Mouse (Mus musculus) bone marrow macrophage, adult 2 months (primary cell): ENCODE results near the gene Bicdl2. TPM values are rescaled to one million over a fixed set of nuclear protein-coding genes. Genes with fewer than 3 reads are reported as not detected.

ENCODE experiments used
- H3K27ac ChIP-seq: 2 replicates; pipeline ENCODE4 v1.5.1; 2012; ENCODE audit warnings: low read depth, low read length; ENCODE audit not compliant: insufficient read depth
- H3K4me1 ChIP-seq: 2 replicates; pipeline ENCODE4 v1.6.1; 2012; ENCODE audit warnings: low read length; ENCODE audit not compliant: control insufficient read depth, insufficient read depth
- H3K4me3 ChIP-seq: 2 replicates; pipeline ENCODE4 v1.5.1; 2012; ENCODE audit warnings: mild to moderate bottlenecking, low read length, moderate library complexity; ENCODE audit not compliant: insufficient read depth
- CTCF ChIP-seq: IDR thresholded peaks from 2 replicates; pipeline ENCODE4 v1.5.1; 2012; ENCODE audit warnings: low read depth, mild to moderate bottlenecking, low read length, moderate library complexity
- POLR2A ChIP-seq: IDR thresholded peaks from 2 replicates; pipeline ENCODE4 v1.6.1; 2012; ENCODE audit warnings: mild to moderate bottlenecking, low read depth, low read length, borderline replicate concordance
- polyA plus RNA-seq: library from polyadenylated mRNA; stranded (reverse); fragments of >200 nt; gene quantifications from 2 replicates; pipeline ENCODE4 v1.2.4, GENCODE M21; 2012; ENCODE audit not compliant: missing spikeins, insufficient read depth, insufficient read length

Bicdl2 gene
- polyA plus RNA-seq, 1 experiment: not detected

- Histone ChIP-seq H3K4me3 (no peak overlapping the region), H3K27ac (no peak overlapping the region), H3K4me1 (no peaks in the 10 kb centered on the region)
- TF ChIP-seq CTCF (no peak), POLR2A (no peak)
These were observed 43.0 kb downstream of the Bicdl2 start for GRCm38 (mm10) chr17:23703301-23703700.

- no peak overlapping the region for H3K27ac ChIP-seq
- TF ChIP-seq CTCF (no peak), POLR2A (no peak)
- no peak overlapping the region for H3K4me3 ChIP-seq
- no peaks in the 10 kb centered on the region for H3K4me1 ChIP-seq
These were observed 44.4 kb downstream of the Bicdl2 start for GRCm38 (mm10) chr17:23704741-23705140.

- Histone ChIP-seq H3K27ac (no peak overlapping the region), H3K4me3 (no peak overlapping the region), H3K4me1 (no peaks in the 10 kb centered on the region)
- TF ChIP-seq POLR2A (no peak), CTCF (no peak)
These were observed 45.3 kb downstream of the Bicdl2 start for GRCm38 (mm10) chr17:23705525-23706104.

GRCm38 (mm10) chr17:23706212-23706611 is 45.9 kb downstream of the Bicdl2 start:
- peak; percentile 84 for TF ChIP-seq CTCF
- TF ChIP-seq POLR2A: no peak
- H3K4me3 ChIP-seq: no peak overlapping the region
- no peak overlapping the region for H3K27ac ChIP-seq
- no peaks in the 10 kb centered on the region for H3K4me1 ChIP-seq

GRCm38 (mm10) chr17:23717003-23717402 is 56.7 kb downstream of the Bicdl2 start:
- Histone ChIP-seq H3K4me1 (peaks cover 7% of the 10 kb centered on the region), H3K4me3 (no peak overlapping the region), H3K27ac (no peak overlapping the region)
- TF ChIP-seq POLR2A (no peak), CTCF (no peak)

Other genes starting within 250 kb of the Bicdl2 start
- not detected in 2 replicates for gene Vmn2r117, start 180.8 kb upstream of the Bicdl2 start, polyA plus RNA-seq
- gene Zfp213, start 96.3 kb upstream of the Bicdl2 start, polyA plus RNA-seq: 2.6 and 4.1 TPM in 2 replicates
- gene Zfp13, start 61.0 kb upstream of the Bicdl2 start, polyA plus RNA-seq: 1.2 and 1.3 TPM in 2 replicates
- not detected in 2 replicates for gene Zscan10, start 59.6 kb upstream of the Bicdl2 start, polyA plus RNA-seq
- gene Mmp25, start 15.2 kb upstream of the Bicdl2 start, polyA plus RNA-seq: 0.38 and 0.41 TPM in 2 replicates
- gene Hcfc1r1, start 13.1 kb downstream of the Bicdl2 start, polyA plus RNA-seq: 101 and 118 TPM in 2 replicates
- gene Thoc6, start 13.4 kb downstream of the Bicdl2 start, polyA plus RNA-seq: 20.9 and 23.4 TPM in 2 replicates
- gene Tnfrsf12a, start 17.0 kb downstream of the Bicdl2 start, polyA plus RNA-seq: 4.9 and 5.6 TPM in 2 replicates
- not detected in 2 replicates for gene Cldn6, start 18.7 kb downstream of the Bicdl2 start, polyA plus RNA-seq
- not detected in 2 replicates for gene Cldn9, start 23.5 kb downstream of the Bicdl2 start, polyA plus RNA-seq
- not detected in 2 replicates for gene 1520401A03Rik, start 62.3 kb downstream of the Bicdl2 start, polyA plus RNA-seq
- gene Pkmyt1, start 65.8 kb downstream of the Bicdl2 start, polyA plus RNA-seq: 17.3 and 20.1 TPM in 2 replicates
- gene Paqr4, start 80.4 kb downstream of the Bicdl2 start, polyA plus RNA-seq: 13.9 TPM in 2 replicates
- gene Kremen2, start 85.3 kb downstream of the Bicdl2 start, polyA plus RNA-seq: not detected in 2 replicates
- 20.4 and 21.3 TPM in 2 replicates for gene Flywch1, start 111.1 kb downstream of the Bicdl2 start, polyA plus RNA-seq
- 1.6 and 1.8 TPM in 2 replicates for gene Flywch2, start 125.6 kb downstream of the Bicdl2 start, polyA plus RNA-seq
- gene Srrm2, start 130.0 kb downstream of the Bicdl2 start, polyA plus RNA-seq: 502 and 543 TPM in 2 replicates
- gene Elob, start 168.6 kb downstream of the Bicdl2 start, polyA plus RNA-seq: 240 and 243 TPM in 2 replicates
- gene Prss33, start 175.6 kb downstream of the Bicdl2 start, polyA plus RNA-seq: not detected in 2 replicates
- gene Prss32, start 183.3 kb downstream of the Bicdl2 start, polyA plus RNA-seq: not detected in 2 replicates
- not detected in 2 replicates for gene Prss41, start 183.7 kb downstream of the Bicdl2 start, polyA plus RNA-seq
- gene Prss21, start 207.6 kb downstream of the Bicdl2 start, polyA plus RNA-seq: not detected in 2 replicates
- gene Dcpp1, start 220.4 kb downstream of the Bicdl2 start, polyA plus RNA-seq: not detected in 2 replicates
- gene Dcpp2, start 220.4 kb downstream of the Bicdl2 start, polyA plus RNA-seq: not detected in 2 replicates